Mouse (Mus musculus) fibroblast of lung, adult 2 months (primary cell): ENCODE measurements around the gene Vmn2r103.

Experiments used
- DNase-seq: peaks from one replicate; pipeline ENCODE4 v3.0.0-alpha.2; 2011; ENCODE audit warnings: low read depth

Gene Vmn2r103

GRCm38 (mm10) chr17:19773063-19773462 lies at the start of gene Vmn2r103:
Vmn2r103 (plus strand) TSS chr17:19773363.
- DNase-seq, result no peak

GRCm38 (mm10) chr17:19778994-19779393 lies 5.8 kb downstream of the Vmn2r103 start:
- DNase-seq, result no peak

- no peak for DNase-seq
Measured at GRCm38 (mm10) chr17:19789248-19789647, 16.1 kb downstream of the Vmn2r103 start.
